Mouse (Mus musculus) neural tube, embryonic 11.5 days (tissue): ENCODE measurements around the gene Rad54l2. TPM values are rescaled to one million over a fixed set of nuclear protein-coding genes. Genes with fewer than 3 reads are reported as not detected.

Source experiments
- ATAC-seq: fragments of 200-750 bp; cut with Nextera tagmentation; 2 replicates; pipeline ENCODE4 v1.8.0; 2017; ENCODE audit warnings: moderate number of reproducible peaks, mild to moderate bottlenecking, moderate TSS enrichment, moderate library complexity; ENCODE audit not compliant: insufficient read depth, low FRiP score, low TSS enrichment
- DNase-seq: peaks from one replicate; pipeline ENCODE4 v3.0.0-alpha.2; 2015; ENCODE audit warnings: low spot score
- H3K27ac ChIP-seq: fragments of 300-500 bp; sonication (generic); 2 replicates; pipeline ENCODE4 v1.5.1; 2014; ENCODE audit warnings: low read depth, mild to moderate bottlenecking, low read length
- H3K27me3 ChIP-seq: fragments of 300-500 bp; sonication (generic); 2 replicates; pipeline ENCODE4 v1.6.1; 2014; ENCODE audit warnings: mild to moderate bottlenecking, low read length, mixed read lengths; ENCODE audit not compliant: control insufficient read depth, insufficient read depth
- H3K36me3 ChIP-seq: fragments of 300-500 bp; sonication (generic); 2 replicates; pipeline ENCODE4 v1.6.1; 2014; ENCODE audit warnings: mild to moderate bottlenecking, low read length, moderate library complexity, mixed read lengths; ENCODE audit not compliant: control insufficient read depth, insufficient read depth
- H3K4me1 ChIP-seq: fragments of 300-500 bp; sonication (generic); 2 replicates; pipeline ENCODE4 v1.6.1; 2014; ENCODE audit warnings: low read length, mixed read lengths; ENCODE audit not compliant: control insufficient read depth, insufficient read depth
- H3K4me2 ChIP-seq: fragments of 300-500 bp; sonication (generic); 2 replicates; pipeline ENCODE4 v1.6.1; 2014; ENCODE audit warnings: low read depth, mild to moderate bottlenecking, moderate library complexity
- H3K4me3 ChIP-seq: fragments of 300-500 bp; sonication (generic); 2 replicates; pipeline ENCODE4 v1.5.1; 2014; ENCODE audit warnings: low read depth, low read length
- H3K9ac ChIP-seq: fragments of 300-500 bp; sonication (generic); 2 replicates; pipeline ENCODE4 v1.6.1; 2014; ENCODE audit warnings: mild to moderate bottlenecking, low read length
- H3K9me3 ChIP-seq: fragments of 300-500 bp; sonication (generic); 2 replicates; pipeline ENCODE4 v1.6.1; 2016; ENCODE audit warnings: low read length; ENCODE audit not compliant: control insufficient read depth
- WGBS: fragments of 180-500 bp; shearing (Covaris S2); extraction: QIAGEN DNeasy Blood & Tissue Kit; methylation state at CpG from one replicate; pipeline ENCODE4 v1.1.7; 2014; 5-methylcytosine and 5-hydroxymethylcytosine counted together
- polyA plus RNA-seq: library from polyadenylated mRNA; unstranded; fragments of >200 nt; fragmentation: Nextera tagmentation; extraction: Ambion mirVana; gene quantifications from 2 replicates; pipeline ENCODE4 v1.2.1, GENCODE M21; 2014

Rad54l2 gene
- polyA plus RNA-seq, 1 experiment from 2014 or later: 6.1 TPM

GRCm38 (mm10) chr9:106641346-106641745 lies 147.6 kb downstream of the Rad54l2 start:
- H3K4me2 ChIP-seq: no peak overlapping the region
- H3K9me3 ChIP-seq: no peaks in the 10 kb centered on the region
- no peak overlapping the region for H3K27ac ChIP-seq
- DNase-seq: no peak
- no peaks in the 10 kb centered on the region for H3K4me1 ChIP-seq
- H3K4me3 ChIP-seq: no peak overlapping the region
- WGBS: 75% methylated on average over 5 of the region's 5 CpGs
- no peaks in the 10 kb centered on the region for H3K36me3 ChIP-seq
- no peak for ATAC-seq
- H3K27me3 ChIP-seq: no peaks in the 10 kb centered on the region
- no peak overlapping the region for H3K9ac ChIP-seq

GRCm38 (mm10) chr9:106638154-106638553 lies 150.8 kb downstream of the Rad54l2 start:
- H3K27me3 ChIP-seq: no peaks in the 10 kb centered on the region
- no peak for ATAC-seq
- H3K4me3 ChIP-seq: no peak overlapping the region
- no peak overlapping the region for H3K27ac ChIP-seq
- no peaks in the 10 kb centered on the region for H3K4me1 ChIP-seq
- WGBS: 90% methylated on average over 8 of the region's 8 CpGs
- H3K36me3 ChIP-seq: no peaks in the 10 kb centered on the region
- no peaks in the 10 kb centered on the region for H3K9me3 ChIP-seq
- DNase-seq: no peak
- no peak overlapping the region for H3K9ac ChIP-seq
- no peak overlapping the region for H3K4me2 ChIP-seq

Other genes with a start within 250 kb of the Rad54l2 start
- not detected in 2 replicates for gene Iqcf3, start 227.6 kb downstream of the Rad54l2 start, polyA plus RNA-seq
- not detected in 2 replicates for gene Iqcf4, start 218.2 kb downstream of the Rad54l2 start, polyA plus RNA-seq
- gene Iqcf6, start 162.6 kb downstream of the Rad54l2 start, polyA plus RNA-seq: not detected in 2 replicates
- gene Grm2, start 133.1 kb downstream of the Rad54l2 start, polyA plus RNA-seq: 20.6 and 26.1 TPM in 2 replicates
- 31.8 and 38.5 TPM in 2 replicates for gene Tex264, start 103.3 kb downstream of the Rad54l2 start, polyA plus RNA-seq
- 32.0 and 34.0 TPM in 2 replicates for gene Dcaf1, start 32.7 kb upstream of the Rad54l2 start, polyA plus RNA-seq
- gene Rbm15b, start 98.2 kb upstream of the Rad54l2 start, polyA plus RNA-seq: 31.4 and 32.9 TPM in 2 replicates
- gene Manf, start 102.8 kb upstream of the Rad54l2 start, polyA plus RNA-seq: 284 and 297 TPM in 2 replicates